Mouse (Mus musculus): ENCODE results near the gene Cldn18.

GRCm38 (mm10) chr9:99727819-99728218 is 10.8 kb upstream of the Cldn18 start:
- TF ChIP-seq POLR2A (IDR thresholded peaks at IDR 0.05; ENCODE audit: borderline replicate concordance, extremely low read depth, insufficient read depth, insufficient read length, poor library complexity, severe bottlenecking), result no peak
- TF ChIP-seq CTCF (IDR thresholded peaks at IDR 0.05; ENCODE audit: borderline replicate concordance, extremely low read depth, insufficient read depth, insufficient read length), result no peak

Data from brain, embryonic 14.5 days (tissue).